Mouse (Mus musculus) MEL (cell line): ENCODE measurements at regions not wholly inside any gene's neighbourhood (a gene's known extent, or its start where the extent isn't known, plus 50 kb on each side); places are given as distances from the start of the nearest gene placed in this dataset.

Experiments used
- DNase-seq: peaks from one replicate; pipeline ENCODE4 v3.0.0; 2011; ENCODE audit warnings: low read depth, low spot score
- H3K27ac ChIP-seq: 2 replicates; pipeline ENCODE4 v1.5.1; 2012; ENCODE audit warnings: low read depth, mild to moderate bottlenecking, control low read depth, low read length, moderate library complexity; ENCODE audit not compliant: control insufficient read depth
- H3K27me3 ChIP-seq, 2 experiments: fragments of 150-350 bp in 1 of 2; sonication (generic) in 1 of 2; 2 replicates each; pipeline ENCODE4 v1.6.1; 2012; ENCODE audit warnings: low read length in 2 of 2, mild to moderate bottlenecking in 2 of 2, improper control_type of control experiment in 1 of 2, moderate library complexity in 1 of 2; ENCODE audit not compliant: insufficient read depth in 2 of 2, control insufficient read depth in 1 of 2
- H3K36me3 ChIP-seq, 2 experiments: 2 replicates each; pipeline ENCODE4 v1.6.1; 2012 to 2014; ENCODE audit warnings: low read length in 2 of 2, improper control_type of control experiment in 1 of 2, inconsistent platforms in 1 of 2, mild to moderate bottlenecking in 1 of 2; ENCODE audit not compliant: insufficient read depth in 2 of 2, control insufficient read depth in 1 of 2
- H3K4me1 ChIP-seq, 2 experiments: fragments of 150-350 bp in 1 of 2; sonication (generic) in 1 of 2; 2 replicates each; pipeline ENCODE4 v1.6.1; 2012; ENCODE audit warnings: low read length in 2 of 2, improper control_type of control experiment in 1 of 2, mild to moderate bottlenecking in 1 of 2; ENCODE audit not compliant: insufficient read depth in 2 of 2, control insufficient read depth in 1 of 2
- H3K4me3 ChIP-seq, 2 experiments: fragments of 150-350 bp in 1 of 2; sonication (generic) in 1 of 2; 2 replicates each; pipeline ENCODE4 v1.5.1; 2012; ENCODE audit warnings: low read depth in 2 of 2, low read length in 2 of 2, mild to moderate bottlenecking in 2 of 2, moderate library complexity in 2 of 2, control low read depth in 1 of 2, improper control_type of control experiment in 1 of 2; ENCODE audit not compliant: control insufficient read depth in 1 of 2, insufficient read depth in 1 of 2
- H3K79me2 ChIP-seq: 2 replicates; pipeline ENCODE4 v1.6.1; 2012; ENCODE audit warnings: mild to moderate bottlenecking, low read length, moderate library complexity; ENCODE audit not compliant: control insufficient read depth, poor library complexity, insufficient read depth
- H3K9ac ChIP-seq: 2 replicates; pipeline ENCODE4 v1.6.1; 2012; ENCODE audit warnings: low read depth, mild to moderate bottlenecking, control low read depth, low read length, moderate library complexity; ENCODE audit not compliant: control insufficient read depth, poor library complexity, severe bottlenecking
- H3K9me3 ChIP-seq: fragments of 150-350 bp; sonication (generic); replicated peaks from 2 replicates; pipeline ENCODE4 v1.6.1; 2012; ENCODE audit warnings: mild to moderate bottlenecking, low read length, improper control_type of control experiment, moderate library complexity; ENCODE audit not compliant: insufficient read depth
- BHLHE40 ChIP-seq: IDR thresholded peaks from 2 replicates; pipeline ENCODE4 v1.6.1; 2012; ENCODE audit warnings: low read depth, mild to moderate bottlenecking, inconsistent platforms, low read length, improper control_type of control experiment, borderline replicate concordance
- CTCF ChIP-seq, 3 experiments: IDR thresholded peaks in 2 of 3; conservative IDR thresholded peaks in 1 of 3; 2 replicates each; pipeline ENCODE4 v1.5.1; 2011 to 2012; ENCODE audit warnings: low read length in 3 of 3, low read depth in 2 of 3, mild to moderate bottlenecking in 2 of 3, improper control_type of control experiment in 1 of 3, inconsistent platforms in 1 of 3, mixed read lengths in 1 of 3, moderate library complexity in 1 of 3; ENCODE audit not compliant: control insufficient read depth in 1 of 3, insufficient read depth in 1 of 3, poor library complexity in 1 of 3, severe bottlenecking in 1 of 3
- ELF1 ChIP-seq: IDR thresholded peaks from 2 replicates; pipeline ENCODE4 v1.6.1; 2014; ENCODE audit warnings: low read depth, mild to moderate bottlenecking, inconsistent platforms, low read length, improper control_type of control experiment, moderate library complexity
- EP300 ChIP-seq, 2 experiments: IDR thresholded peaks; 2 replicates each; pipeline ENCODE4 v1.6.1; 2011; ENCODE audit warnings: improper control_type of control experiment in 2 of 2, low read length in 2 of 2, low read depth in 1 of 2, mild to moderate bottlenecking in 1 of 2
- MEF2A ChIP-seq: IDR thresholded peaks from 2 replicates; pipeline ENCODE4 v1.6.1; 2014; ENCODE audit warnings: low read depth, mild to moderate bottlenecking, inconsistent platforms, low read length, improper control_type of control experiment; ENCODE audit not compliant: poor library complexity, insufficient replicate concordance, severe bottlenecking; ENCODE audit errors: extremely low read depth
- MXI1 ChIP-seq: IDR thresholded peaks from 2 replicates; pipeline ENCODE4 v1.6.1; 2011; ENCODE audit warnings: mild to moderate bottlenecking, low read depth, low read length, improper control_type of control experiment
- MYC ChIP-seq: IDR thresholded peaks from 2 replicates; pipeline ENCODE4 v1.6.1; 2011; ENCODE audit warnings: low read depth, mild to moderate bottlenecking, low read length, improper control_type of control experiment, moderate library complexity
- NRF1 ChIP-seq: IDR thresholded peaks from 2 replicates; pipeline ENCODE4 v1.6.1; 2014; ENCODE audit warnings: low read depth, mild to moderate bottlenecking, inconsistent platforms, low read length, improper control_type of control experiment, moderate library complexity; ENCODE audit not compliant: poor library complexity, insufficient read depth, severe bottlenecking
- SIN3A ChIP-seq: IDR thresholded peaks from 2 replicates; pipeline ENCODE4 v1.6.1; 2012; ENCODE audit warnings: low read length, improper control_type of control experiment, inconsistent platforms
- TCF12 ChIP-seq: IDR thresholded peaks from 2 replicates; pipeline ENCODE4 v1.6.1; 2014; ENCODE audit warnings: low read depth, mild to moderate bottlenecking, inconsistent platforms, low read length, improper control_type of control experiment, moderate library complexity
- UBTF ChIP-seq: IDR thresholded peaks from 2 replicates; pipeline ENCODE4 v1.6.1; 2012; ENCODE audit warnings: low read depth, mild to moderate bottlenecking, inconsistent platforms, low read length, improper control_type of control experiment, moderate library complexity, borderline replicate concordance; ENCODE audit not compliant: insufficient read depth
- USF1 ChIP-seq: IDR thresholded peaks from 2 replicates; pipeline ENCODE4 v1.6.1; 2014; ENCODE audit warnings: low read depth, mild to moderate bottlenecking, inconsistent platforms, low read length, improper control_type of control experiment, moderate library complexity
- USF2 ChIP-seq, 2 experiments: IDR thresholded peaks; 2 replicates each; pipeline ENCODE4 v1.6.1; 2011 to 2012; ENCODE audit warnings: improper control_type of control experiment in 2 of 2, low read length in 2 of 2, borderline replicate concordance in 1 of 2, inconsistent platforms in 1 of 2, low read depth in 1 of 2, mild to moderate bottlenecking in 1 of 2; ENCODE audit not compliant: insufficient read depth in 1 of 2
- ZKSCAN1 ChIP-seq: IDR thresholded peaks from 2 replicates; pipeline ENCODE4 v1.6.1; 2012; ENCODE audit warnings: low read depth, mild to moderate bottlenecking, inconsistent platforms, low read length, improper control_type of control experiment, moderate library complexity
- ZMIZ1 ChIP-seq: IDR thresholded peaks from 2 replicates; pipeline ENCODE4 v1.6.1; 2012; ENCODE audit warnings: low read depth, mild to moderate bottlenecking, inconsistent platforms, low read length, improper control_type of control experiment, moderate library complexity

DNA sequence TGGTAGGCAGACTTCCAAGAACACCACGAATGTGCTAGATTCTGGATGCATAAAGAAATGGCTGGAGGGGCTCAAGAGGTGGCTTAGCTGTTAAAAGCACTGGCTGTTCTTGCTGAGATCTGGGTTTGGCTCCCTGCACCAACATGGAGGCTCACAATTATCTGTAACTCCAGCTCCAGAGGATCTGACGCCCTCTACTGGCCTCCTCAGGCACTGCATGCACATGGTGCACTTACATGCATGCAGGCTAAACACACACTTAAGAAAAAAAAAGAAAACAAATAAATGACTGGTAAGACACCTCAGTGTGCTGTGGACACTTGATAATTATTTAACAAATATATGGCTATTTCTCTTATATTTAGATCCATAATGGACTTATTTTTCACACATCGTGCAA lies 139.2 kb upstream of the Foxd3 start:
- TF ChIP-seq CTCF (IDR thresholded peaks at IDR 0.05 in 2 of 3, conservative IDR thresholded peaks at IDR 0.05 in 1 of 3; ENCODE audit: control insufficient read depth in 1 of 3, insufficient read depth in 1 of 3, low read depth in 2 of 3, low read length in 3 of 3, poor library complexity in 1 of 3, severe bottlenecking in 1 of 3): peak in 2 of 3 experiments; percentile 21 to 33; a peak in 3 of 6 replicates
- no peak for TF ChIP-seq MXI1
- no peaks in the 10 kb centered on the region for H3K9me3 ChIP-seq

GRCm38 (mm10) chr4:99527441-99527840 lies 128.7 kb upstream of the Foxd3 start:
- H3K4me3 ChIP-seq: no peak overlapping the region
- no peaks in the 10 kb centered on the region for H3K27me3 ChIP-seq
- no peak for DNase-seq
- TF ChIP-seq ZKSCAN1 (no peak), ELF1 (no peak), EP300 (IDR thresholded peaks at IDR 0.05; ENCODE audit: low read depth in 1 of 2, low read length in 2 of 2) (no peak), UBTF (no peak), USF1 (no peak), NRF1 (no peak), MXI1 (no peak), ZMIZ1 (no peak), TCF12 (no peak), USF2 (IDR thresholded peaks at IDR 0.05; ENCODE audit: borderline replicate concordance in 1 of 2, insufficient read depth in 1 of 2, low read depth in 1 of 2, low read length in 2 of 2) (no peak), SIN3A (no peak), MYC (no peak)
- no peak overlapping the region for H3K27ac ChIP-seq
- H3K9ac ChIP-seq: no peak overlapping the region
- H3K4me1 ChIP-seq: no peaks in the 10 kb centered on the region
- H3K36me3 ChIP-seq: no peaks in the 10 kb centered on the region
- no peaks in the 10 kb centered on the region for H3K9me3 ChIP-seq
- no peaks in the 10 kb centered on the region for H3K79me2 ChIP-seq

More for the DNA sequence above, 139.2 kb upstream of the Foxd3 start:
- Histone ChIP-seq H3K27me3 (no peaks in the 10 kb centered on the region), H3K4me3 (no peak overlapping the region), H3K79me2 (no peaks in the 10 kb centered on the region), H3K27ac (no peak overlapping the region), H3K36me3 (no peaks in the 10 kb centered on the region), H3K9ac (no peak overlapping the region), H3K4me1 (no peaks in the 10 kb centered on the region)
- DNase-seq: no peak

GRCm38 (mm10) chr4:99544014-99544413 lies 112.1 kb upstream of the Foxd3 start:
- H3K4me3 ChIP-seq: no peak overlapping the region
- H3K9ac ChIP-seq: no peak overlapping the region
- no peaks in the 10 kb centered on the region for H3K36me3 ChIP-seq
- TF ChIP-seq BHLHE40 (no peak), USF1 (no peak), TCF12 (no peak), MEF2A (no peak)
- H3K27me3 ChIP-seq: no peaks in the 10 kb centered on the region
- H3K27ac ChIP-seq: no peak overlapping the region
- H3K9me3 ChIP-seq: no peaks in the 10 kb centered on the region
- DNase-seq: no peak
- H3K79me2 ChIP-seq: no peaks in the 10 kb centered on the region
- H3K4me1 ChIP-seq: no peaks in the 10 kb centered on the region
